Mouse (Mus musculus): Measurements from ENCODE around the gene Epb41l5. TPM values are rescaled to one million over a fixed set of nuclear protein-coding genes. Genes with fewer than 3 reads are reported as not detected.

The Epb41l5 gene
- total RNA-seq, 2 experiments from 2014 or later: not detected

DNA sequence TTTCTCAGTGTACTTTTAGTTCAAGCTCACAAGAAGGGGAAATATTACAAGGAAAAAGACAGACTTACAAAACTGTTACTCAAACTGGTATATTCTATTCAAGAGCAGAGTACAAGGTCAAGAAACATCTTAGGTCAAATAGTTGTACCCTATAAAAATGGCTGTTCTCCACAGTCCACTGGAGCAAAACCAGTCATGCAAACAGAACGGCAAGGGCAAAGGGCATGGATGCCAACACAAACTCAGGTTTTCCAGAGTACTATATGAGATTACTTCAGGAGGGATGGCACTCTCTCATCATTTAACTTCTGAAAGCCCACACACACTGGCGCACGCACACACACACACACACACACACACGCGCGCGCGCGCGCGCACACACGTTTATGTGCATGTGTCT, 46.4 kb downstream of the Epb41l5 start:
- ATAC-seq (replicated peaks; ENCODE audit: low FRiP score, poor library complexity, severe bottlenecking): no peak

DNA sequence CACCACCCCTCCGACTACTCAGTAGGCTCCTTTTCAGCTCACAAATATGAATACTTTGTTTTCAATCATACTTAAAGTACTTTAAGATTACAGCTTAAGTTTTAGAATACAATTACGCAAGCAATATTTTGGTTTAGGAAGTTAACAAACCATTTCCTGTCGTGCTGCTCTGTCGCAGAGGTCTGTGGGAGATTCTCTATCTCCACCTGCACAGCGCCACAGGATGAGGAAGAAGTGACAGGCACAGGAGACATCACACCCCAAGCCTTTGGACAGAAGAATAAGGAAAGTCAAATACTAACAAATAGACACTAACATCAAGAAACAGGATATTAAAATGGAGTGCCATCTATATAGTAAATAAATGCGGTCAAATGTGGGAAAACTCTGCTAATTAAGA, 49.9 kb downstream of the Epb41l5 start:
- ATAC-seq (replicated peaks; ENCODE audit: low FRiP score, poor library complexity, severe bottlenecking): no peak

DNA sequence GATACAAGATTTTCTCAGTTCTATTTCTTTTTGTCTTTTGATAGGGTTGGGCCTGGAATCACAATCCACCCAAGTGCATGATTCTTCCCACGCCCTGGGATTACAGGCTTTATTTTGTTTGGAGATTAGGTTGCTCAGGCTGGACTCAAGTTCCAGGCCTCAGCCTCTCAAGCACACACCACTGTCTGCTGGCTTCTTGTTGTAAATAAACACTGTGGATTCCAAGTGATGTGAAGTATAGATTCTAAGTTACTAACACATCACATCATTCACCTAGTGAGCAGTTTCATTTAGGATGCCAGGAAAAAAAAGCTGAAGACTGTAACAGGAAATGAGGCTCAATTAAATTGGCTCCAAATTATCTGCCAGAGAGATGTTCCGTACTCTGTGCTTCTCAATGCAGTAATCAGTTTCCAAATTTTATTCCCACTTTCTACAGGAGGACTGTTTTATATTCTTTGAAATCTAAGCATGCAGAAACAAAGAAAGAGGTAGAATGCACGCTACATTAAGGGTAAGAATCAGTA, 51.8 kb downstream of the Epb41l5 start:
- no peak for ATAC-seq (replicated peaks; ENCODE audit: low FRiP score, poor library complexity, severe bottlenecking)

DNA sequence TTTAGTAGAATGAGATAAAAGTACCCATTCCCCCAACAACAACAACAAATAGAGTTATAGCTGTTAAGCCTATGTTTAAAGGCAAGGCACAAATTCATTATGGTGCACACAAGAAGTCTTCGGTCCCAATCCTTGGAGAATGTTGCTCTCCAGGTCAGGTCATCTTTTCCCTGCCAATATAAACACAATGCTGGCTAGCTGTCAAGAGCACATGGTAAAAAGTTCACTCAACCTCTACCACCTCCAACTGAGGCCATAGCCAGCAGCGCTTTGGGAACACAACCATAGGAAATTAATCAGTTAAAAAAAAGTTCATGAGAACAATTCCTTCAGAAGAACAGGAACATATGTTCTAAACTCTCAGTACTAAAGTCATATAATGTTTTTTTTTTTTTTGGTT, 58.8 kb downstream of the Epb41l5 start:
- no peak for ATAC-seq (replicated peaks; ENCODE audit: low FRiP score, poor library complexity, severe bottlenecking)

DNA sequence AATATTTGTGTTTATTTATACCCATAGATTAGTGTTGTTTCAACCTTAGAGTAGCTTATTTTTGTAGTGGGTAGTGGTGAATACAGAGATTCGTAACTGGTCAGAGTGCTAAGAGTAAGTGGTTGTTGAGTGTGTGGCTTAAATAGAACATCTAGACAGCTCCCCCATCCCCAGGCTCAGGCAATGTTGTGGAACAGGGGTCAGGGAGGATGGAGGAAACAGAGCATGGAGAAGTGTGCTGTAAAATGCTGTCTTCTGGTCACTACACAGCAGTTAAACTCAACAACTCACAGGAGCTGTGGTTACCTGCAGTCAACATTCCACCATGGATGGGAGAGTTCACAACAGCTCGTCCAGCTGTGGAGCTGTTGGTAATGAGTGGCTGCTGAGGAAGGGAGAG, 63.8 kb downstream of the Epb41l5 start:
- ATAC-seq (replicated peaks; ENCODE audit: low FRiP score, poor library complexity, severe bottlenecking): no peak

DNA sequence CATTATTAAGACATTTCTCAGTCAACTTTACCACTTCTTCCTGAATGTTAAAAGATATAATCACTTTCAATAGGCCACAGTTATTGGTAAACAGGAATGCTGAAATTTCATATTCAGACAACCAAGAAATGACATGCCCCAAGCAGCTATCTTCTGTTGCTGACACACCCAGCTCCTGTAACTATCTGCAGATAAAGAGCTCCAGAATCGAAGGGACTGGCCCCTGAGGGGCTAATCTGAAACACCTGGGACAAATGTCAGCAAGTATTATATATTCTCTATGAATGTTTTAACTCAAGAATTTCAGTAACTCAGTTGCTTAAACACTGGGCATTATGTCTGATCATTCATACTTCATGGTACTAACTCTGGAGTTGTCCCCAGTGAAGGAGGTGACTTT, 78.7 kb downstream of the Epb41l5 start:
- no peak for ATAC-seq (replicated peaks; ENCODE audit: low FRiP score, poor library complexity, severe bottlenecking)

DNA sequence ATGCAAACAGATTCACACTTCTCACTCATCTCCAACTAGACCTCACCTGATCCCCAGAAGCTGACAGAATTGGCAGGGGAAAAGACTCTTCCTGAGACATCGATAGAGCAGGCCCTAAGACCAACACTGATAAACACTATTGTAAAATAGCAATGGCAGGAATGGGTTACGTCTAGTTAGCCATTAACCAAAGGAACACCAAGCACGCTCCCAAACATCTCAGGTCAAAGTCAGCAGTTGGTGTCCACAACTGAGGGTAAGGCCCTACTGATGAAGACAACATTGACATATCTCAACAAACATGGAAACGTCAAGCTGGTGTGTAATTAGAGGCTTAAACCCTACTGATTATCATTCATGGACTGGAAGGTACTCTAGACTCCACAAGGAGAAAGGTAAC, 83.3 kb downstream of the Epb41l5 start:
- no peak for ATAC-seq (replicated peaks; ENCODE audit: low FRiP score, poor library complexity, severe bottlenecking)

DNA sequence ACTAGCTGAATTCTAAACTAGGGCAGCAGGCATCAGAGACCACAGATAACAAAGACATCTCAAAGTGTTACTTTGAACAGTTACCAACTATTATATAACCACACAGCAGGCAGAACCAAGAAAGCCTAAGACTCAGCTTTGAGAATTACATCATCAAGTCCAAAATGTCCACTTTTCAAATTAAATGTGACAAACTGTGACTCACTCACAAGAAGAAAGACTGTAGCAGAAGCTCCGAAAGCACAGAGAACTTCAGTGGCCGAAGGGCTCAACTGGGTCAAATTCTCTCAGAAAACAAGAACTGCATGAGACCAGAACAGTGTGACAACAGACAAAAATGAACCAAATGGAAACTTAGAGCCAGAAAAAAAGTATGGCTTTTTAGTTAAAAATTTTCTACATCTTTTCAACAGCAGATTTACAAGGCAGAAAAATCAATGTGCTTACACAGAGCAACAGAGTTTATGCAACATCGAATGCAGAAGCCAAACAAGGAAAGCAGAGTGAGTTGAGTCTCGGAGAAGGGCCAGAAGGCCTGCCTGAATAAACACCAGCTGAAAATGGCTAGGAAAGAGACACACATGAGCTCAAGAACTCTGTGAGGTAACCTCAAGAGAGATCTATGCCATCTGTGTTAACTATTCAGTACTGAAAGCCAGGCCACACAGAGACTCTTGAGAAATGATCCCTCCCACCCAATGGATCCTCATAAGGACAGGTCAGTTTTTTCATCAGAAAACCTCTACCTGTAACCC, 91.0 kb downstream of the Epb41l5 start:
- no peak for ATAC-seq (replicated peaks; ENCODE audit: low FRiP score, poor library complexity, severe bottlenecking)

DNA sequence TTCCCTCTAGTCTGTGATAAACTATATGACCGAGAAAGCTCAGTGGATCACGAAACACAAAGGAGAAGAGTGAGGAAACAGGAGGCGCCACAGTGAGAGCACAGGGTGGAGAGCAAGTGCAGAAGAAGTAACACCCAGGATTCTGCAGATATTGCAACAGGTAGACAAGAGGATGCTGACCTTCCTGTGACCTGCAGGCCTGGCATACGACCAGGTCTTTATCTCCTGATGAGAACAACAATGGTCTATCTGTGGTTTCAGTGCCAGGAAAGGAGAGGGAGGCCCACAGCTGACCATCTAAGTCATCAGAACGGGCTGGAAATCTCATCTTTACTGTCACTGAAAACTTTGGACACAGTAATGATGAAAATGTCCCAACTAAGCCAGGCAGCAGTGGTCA, 93.1 kb downstream of the Epb41l5 start:
- no peak for ATAC-seq (replicated peaks; ENCODE audit: low FRiP score, poor library complexity, severe bottlenecking)

DNA sequence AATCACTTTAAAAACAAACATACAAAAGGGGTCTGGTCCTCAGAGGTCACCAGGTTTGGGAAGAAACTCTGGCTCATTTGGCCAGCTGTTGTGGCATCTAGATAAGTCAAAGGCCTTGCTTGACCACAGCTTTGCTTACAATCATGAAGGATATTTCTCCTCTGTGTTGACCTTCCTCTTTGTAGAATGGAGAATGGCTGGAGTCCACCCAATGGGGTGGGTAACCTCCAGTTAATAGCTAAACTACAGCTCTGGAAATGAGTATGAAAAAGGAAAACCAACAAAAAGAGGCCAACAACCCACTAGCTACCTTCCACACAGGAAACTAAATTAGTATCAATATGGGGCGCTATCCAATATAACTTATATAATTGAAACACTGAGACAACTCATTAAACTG, 97.1 kb downstream of the Epb41l5 start:
- no peak for ATAC-seq (replicated peaks; ENCODE audit: low FRiP score, poor library complexity, severe bottlenecking)

DNA sequence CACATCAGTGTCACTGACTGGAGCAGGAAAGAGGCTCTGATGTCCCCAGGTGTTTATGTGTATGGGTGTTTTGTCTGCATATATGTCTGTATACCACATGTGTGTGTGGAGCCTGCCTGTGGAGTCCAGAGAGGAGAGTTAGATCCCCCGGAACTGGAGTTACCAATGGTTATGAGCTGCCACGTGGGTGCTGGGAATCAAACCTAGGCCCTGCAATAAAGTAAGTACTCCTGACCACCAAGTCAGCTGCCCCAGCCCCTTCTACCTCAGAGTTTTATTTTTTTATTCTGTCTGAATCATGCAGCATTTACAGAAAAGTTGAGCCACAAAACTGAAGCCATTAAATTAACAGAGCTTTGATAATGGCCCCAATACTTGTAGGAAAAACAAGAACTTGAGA, 98.7 kb downstream of the Epb41l5 start:
- no peak for ATAC-seq (replicated peaks; ENCODE audit: low FRiP score, poor library complexity, severe bottlenecking)

DNA sequence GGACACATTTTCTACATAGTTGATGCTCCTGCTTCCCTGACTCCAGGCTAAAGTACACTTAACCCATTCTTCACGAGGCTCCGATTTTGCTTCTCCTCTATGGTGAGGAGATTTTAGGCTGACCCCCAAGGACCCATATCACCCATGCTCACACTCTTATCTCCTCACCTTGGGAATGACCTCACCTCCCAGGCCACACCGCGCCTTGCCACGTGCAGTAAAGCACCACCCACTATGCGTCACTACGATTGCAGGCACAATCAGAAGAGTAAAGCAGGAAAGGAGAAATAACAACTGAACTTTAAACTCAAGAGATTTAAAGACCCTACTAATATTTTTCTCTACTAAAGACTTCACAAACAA, 99.5 kb downstream of the Epb41l5 start:
- ATAC-seq (replicated peaks; ENCODE audit: low FRiP score, poor library complexity, severe bottlenecking): no peak

DNA sequence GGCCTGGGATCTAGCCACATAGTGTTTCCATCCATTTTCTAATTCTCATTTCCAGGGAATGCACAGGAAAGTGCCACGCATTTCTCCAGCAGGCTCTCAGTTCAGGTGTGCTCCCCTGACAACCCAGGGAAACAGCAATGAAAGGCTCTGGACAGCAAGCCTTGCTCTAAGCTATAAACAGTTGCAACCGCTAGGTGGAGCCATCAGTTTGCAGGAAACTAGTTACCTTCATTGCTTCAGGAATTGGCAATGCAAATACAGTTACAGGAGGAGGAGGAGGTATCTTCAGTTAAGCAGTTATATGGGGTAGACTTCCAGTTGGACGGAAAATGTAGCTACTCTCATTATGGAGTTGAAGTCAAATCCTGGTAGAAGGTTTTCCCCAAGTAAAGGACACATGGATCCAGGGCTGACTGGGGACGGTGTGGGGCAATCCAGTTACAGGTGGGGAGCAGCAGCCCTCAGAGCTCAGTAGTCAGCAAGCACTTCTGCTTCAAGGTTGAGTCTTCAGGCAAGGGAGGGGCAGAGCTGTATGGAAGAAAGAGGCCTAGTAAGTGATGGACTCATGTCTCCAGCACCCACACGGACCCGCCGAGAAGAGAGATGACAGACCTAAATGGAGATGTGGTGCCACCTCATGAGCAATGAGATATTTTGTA, 100.0 kb downstream of the Epb41l5 start:
- no peak for ATAC-seq (replicated peaks; ENCODE audit: low FRiP score, poor library complexity, severe bottlenecking)

DNA sequence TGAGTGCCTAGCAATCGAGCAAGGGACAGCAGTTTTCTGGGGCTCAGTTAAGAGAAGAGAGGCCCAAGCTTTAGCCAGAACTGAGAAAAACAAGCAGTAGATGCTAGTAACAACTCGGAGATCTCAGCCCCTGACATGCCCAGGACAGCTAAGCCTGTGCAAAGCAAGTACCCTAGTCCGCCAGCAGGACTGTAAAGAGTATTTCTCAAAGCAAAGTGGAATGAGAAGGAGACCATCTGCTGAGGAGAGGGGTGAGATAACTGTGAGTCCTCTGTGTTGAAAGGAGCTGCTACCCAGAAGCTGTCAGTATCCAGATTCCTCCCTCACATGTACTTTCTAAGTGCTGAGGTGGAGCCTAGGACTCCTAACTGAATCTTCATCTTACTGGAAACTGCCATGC, 102.3 kb downstream of the Epb41l5 start:
- no peak for ATAC-seq (replicated peaks; ENCODE audit: low FRiP score, poor library complexity, severe bottlenecking)

DNA sequence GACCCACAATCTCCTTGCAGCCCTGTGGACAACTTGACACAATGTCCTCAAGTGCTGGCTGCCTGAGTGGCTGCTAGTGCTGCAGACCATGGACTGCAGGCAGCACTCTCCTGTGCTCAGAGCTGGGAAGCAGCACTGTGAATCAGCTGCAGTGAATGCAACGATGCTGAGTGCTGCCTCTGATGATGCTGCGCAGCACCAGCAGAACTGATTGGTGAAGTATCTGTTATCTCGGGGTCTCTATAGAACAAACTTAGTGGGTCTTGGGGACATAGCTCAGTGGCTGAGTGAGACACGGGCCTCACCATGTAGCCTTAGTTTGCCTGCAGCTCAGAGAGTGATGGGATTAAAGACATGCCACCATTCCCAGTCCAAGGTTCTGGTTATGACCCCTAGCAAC, 103.1 kb downstream of the Epb41l5 start:
- no peak for ATAC-seq (replicated peaks; ENCODE audit: low FRiP score, poor library complexity, severe bottlenecking)

DNA sequence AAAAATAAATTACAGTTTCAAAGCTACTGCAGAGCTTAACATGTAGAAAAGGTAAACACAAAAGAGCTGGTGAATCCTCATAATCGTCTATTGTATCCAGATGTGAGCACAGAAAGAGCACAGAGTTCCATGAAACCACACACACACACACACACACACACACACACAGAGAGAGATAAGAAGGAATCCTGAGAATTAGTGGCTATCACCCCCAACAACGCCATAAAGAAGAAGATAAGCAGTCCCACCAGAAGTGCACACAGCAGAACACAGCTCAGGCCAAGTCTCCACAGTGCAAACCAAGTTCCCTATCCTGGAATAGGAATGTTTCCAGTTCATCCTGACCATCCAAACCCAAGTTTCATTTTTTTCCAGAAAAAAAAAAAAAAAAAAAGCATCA, 103.6 kb downstream of the Epb41l5 start:
- ATAC-seq (replicated peaks; ENCODE audit: low FRiP score, poor library complexity, severe bottlenecking): no peak

DNA sequence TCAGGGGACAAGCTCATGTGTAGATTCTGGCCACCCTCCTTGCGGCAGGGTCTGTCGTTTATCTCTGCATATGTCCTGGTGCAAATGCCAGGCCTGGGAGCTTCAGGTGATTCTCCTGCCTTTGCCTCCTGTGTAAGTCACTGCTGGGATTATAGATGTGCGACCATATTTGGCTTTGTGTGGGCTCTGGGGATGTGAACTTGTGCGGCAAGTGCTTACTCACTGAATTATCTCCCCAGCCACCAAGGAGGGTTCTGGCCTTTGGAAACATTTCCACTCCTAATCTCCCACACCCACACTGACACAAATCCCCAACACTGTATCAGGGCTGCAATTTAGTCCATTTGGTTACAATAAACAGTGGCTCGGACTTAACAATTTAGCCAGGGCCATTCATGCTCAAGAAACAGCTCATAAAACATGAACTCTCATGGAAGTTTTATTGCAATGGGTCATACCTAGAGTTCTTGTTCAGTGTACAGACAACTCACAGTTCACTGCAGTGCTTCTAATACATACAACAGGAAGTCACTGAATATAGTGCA, 104.1 kb downstream of the Epb41l5 start:
- ATAC-seq (replicated peaks; ENCODE audit: low FRiP score, poor library complexity, severe bottlenecking): no peak

DNA sequence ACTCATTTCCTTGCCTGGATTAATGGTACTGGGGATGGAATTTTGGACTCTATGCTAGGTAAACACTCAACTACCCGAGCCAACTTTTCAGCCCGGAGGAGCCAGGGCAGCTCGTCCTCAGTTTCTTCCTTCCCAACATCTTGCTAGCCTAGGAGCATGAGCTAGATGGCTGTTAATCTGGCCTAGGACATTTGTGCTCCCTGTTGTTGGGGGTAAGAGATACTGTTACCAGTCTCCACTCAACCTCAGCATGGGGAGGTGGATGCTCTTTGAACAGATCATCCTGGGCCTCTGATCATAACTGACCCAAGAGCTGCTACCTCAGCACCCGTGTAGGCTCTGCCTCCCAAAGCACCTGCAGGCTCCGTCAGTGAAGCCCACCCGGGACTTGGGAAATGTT, 105.5 kb downstream of the Epb41l5 start:
- no peak for ATAC-seq (replicated peaks; ENCODE audit: low FRiP score, poor library complexity, severe bottlenecking)

DNA sequence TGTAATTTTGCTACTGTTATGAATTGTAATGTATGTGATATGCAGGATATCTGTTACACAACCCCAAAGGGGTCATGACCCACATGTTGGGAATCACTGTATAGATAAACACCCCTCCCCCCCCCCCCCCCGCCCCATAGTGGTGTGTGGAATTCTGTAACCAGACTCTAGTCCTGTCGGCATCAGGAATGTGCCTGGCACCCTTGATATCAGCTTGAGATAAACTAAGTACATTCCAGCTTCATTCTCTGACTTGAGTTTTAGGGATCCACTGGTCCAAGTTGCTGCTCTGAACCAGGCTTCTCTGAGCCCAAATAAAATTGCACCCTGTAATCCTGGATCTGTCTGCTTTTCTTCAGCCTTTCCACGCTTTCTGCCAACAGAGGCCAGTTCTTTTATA, 107.2 kb downstream of the Epb41l5 start:
- no peak for ATAC-seq (replicated peaks; ENCODE audit: low FRiP score, poor library complexity, severe bottlenecking)

DNA sequence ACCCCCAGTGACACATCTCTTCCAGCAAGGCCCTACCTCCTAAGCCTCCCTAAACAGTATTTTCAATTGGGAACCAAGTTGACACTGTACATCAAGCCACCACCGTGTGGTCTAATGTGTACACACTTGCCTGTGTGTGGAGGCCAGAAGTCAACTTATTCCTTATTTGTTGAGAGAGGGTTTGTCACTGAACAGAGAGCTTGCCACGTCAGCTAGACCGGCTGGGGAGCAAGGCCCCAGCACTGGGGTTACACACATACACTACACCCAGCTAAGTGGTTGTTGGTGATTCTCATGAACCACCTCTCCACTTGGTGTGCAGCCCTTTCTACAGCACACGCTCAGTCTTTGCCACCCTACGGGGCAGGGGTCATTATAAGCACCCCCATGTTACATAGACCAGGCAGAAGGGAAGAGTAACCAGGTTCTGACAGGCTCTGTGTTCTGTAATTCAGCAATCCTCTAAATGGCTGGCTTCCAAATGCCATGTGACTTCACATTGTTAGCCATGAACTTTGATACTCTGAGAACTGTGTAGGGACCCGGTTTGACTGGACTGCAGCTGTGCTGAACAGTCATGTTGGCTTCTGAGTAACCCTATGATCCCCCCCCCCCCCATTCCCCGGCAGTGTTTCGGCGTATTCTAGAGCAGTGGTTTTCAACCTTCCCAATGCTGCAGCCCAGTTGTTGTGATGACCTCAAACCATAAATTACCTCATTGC, 107.8 kb downstream of the Epb41l5 start:
- no peak for ATAC-seq (replicated peaks; ENCODE audit: low FRiP score, poor library complexity, severe bottlenecking)

DNA sequence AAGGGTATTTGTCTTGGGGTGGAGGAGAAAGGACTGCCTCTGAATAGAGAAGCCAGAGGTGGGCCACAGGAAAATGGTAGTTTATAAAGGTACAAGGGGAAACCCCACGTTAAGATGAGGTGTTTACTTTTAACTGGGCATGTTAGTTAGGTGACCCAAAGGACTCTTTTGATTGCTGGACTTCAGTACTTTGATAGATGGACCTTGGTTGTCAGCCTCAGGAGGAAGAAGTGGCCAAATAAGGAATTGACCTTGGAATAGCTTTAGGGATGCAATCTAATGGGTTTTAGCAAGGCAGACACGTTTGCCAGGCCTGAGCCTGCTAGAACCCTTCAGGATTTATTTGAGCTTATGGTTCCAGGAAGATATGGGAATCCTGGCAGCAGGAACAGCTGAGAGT, 109.5 kb downstream of the Epb41l5 start:
- ATAC-seq (replicated peaks; ENCODE audit: low FRiP score, poor library complexity, severe bottlenecking): no peak
